Comparison of ENCODE assay signal across 8 mouse cellular contexts in genomic region chr2:90624920-90625319, GRCm38 (mm10). TPM values are rescaled to one million over a fixed set of nuclear protein-coding genes. Genes with fewer than 3 reads are reported as not detected.
A peak's percentile ranks its signal among the peaks of the same experiment; 100 is the strongest.
DNase-seq lines count a peak whose midpoint lies in the region; ATAC-seq and TF ChIP-seq lines count a peak whose summit lies in the region.

No protein-coding gene starts in this region.

- no peaks in the 10 kb centered on the region for H3K9me3 ChIP-seq in embryonic facial prominence, embryonic 11.5 days (replicated peaks; ENCODE audit: control insufficient read depth, low read length)
- H3K9me3 ChIP-seq in heart, embryonic 13.5 days: no peaks in the 10 kb centered on the region
- no peaks in the 10 kb centered on the region for H3K9me3 ChIP-seq in liver, embryonic 14.5 days (ENCODE audit: control insufficient read depth, low read length)

- peak; percentile 83 for TF ChIP-seq CTCF in liver, embryonic 14.5 days (IDR thresholded peaks at IDR 0.05; ENCODE audit: low read depth)

- H3K27ac ChIP-seq in embryonic facial prominence, embryonic 11.5 days (replicated peaks; ENCODE audit: low read depth, low read length): no peak overlapping the region
- no peak overlapping the region for H3K27ac ChIP-seq in heart, embryonic 13.5 days (replicated peaks)
- no peak overlapping the region for H3K27ac ChIP-seq in liver, embryonic 14.5 days

- H3K9ac ChIP-seq in embryonic facial prominence, embryonic 11.5 days (replicated peaks; ENCODE audit: low read length): no peak overlapping the region
- no peak overlapping the region for H3K9ac ChIP-seq in heart, embryonic 13.5 days
- no peak overlapping the region for H3K9ac ChIP-seq in liver, embryonic 14.5 days (replicated peaks)

- no peak overlapping the region for H3K4me2 ChIP-seq in embryonic facial prominence, embryonic 11.5 days (ENCODE audit: low read depth, low read length)
- H3K4me2 ChIP-seq in heart, embryonic 13.5 days: peak overlapping the region; percentile 29
- no peak overlapping the region for H3K4me2 ChIP-seq in liver, embryonic 14.5 days (ENCODE audit: low read depth)

- TF ChIP-seq EP300 in liver, embryonic 14.5 days (IDR thresholded peaks at IDR 0.05; ENCODE audit: low read depth): no peak

- no peaks in the 10 kb centered on the region for H3K4me1 ChIP-seq in embryonic facial prominence, embryonic 11.5 days (ENCODE audit: control insufficient read depth, insufficient read depth, low read length)
- peaks cover 6% of the 10 kb centered on the region for H3K4me1 ChIP-seq in heart, embryonic 13.5 days
- no peaks in the 10 kb centered on the region for H3K4me1 ChIP-seq in liver, embryonic 14.5 days (replicated peaks; ENCODE audit: control insufficient read depth in 2 of 2, insufficient read depth in 2 of 2, low read length in 1 of 2)

- no peaks in the 10 kb centered on the region for H3K27me3 ChIP-seq in embryonic facial prominence, embryonic 11.5 days (ENCODE audit: control insufficient read depth, insufficient read depth, low read length)
- H3K27me3 ChIP-seq in heart, embryonic 13.5 days (replicated peaks): peaks cover 7% of the 10 kb centered on the region; the same call in 1 of the 2 replicates
- H3K27me3 ChIP-seq in liver, embryonic 14.5 days (ENCODE audit: control insufficient read depth, insufficient read depth, low read length): no peaks in the 10 kb centered on the region; the same call in 1 of the 2 replicates

- H3K4me3 ChIP-seq in embryonic facial prominence, embryonic 11.5 days (ENCODE audit: low read depth, low read length): no peak overlapping the region
- H3K4me3 ChIP-seq in heart, embryonic 13.5 days: no peak overlapping the region
- no peak overlapping the region for H3K4me3 ChIP-seq in liver, embryonic 14.5 days (ENCODE audit: insufficient read depth in 1 of 2, low read depth in 2 of 2, low read length in 2 of 2)

- no peak for ATAC-seq in embryonic facial prominence, embryonic 11.5 days (replicated peaks; ENCODE audit: insufficient number of reproducible peaks, low FRiP score, low TSS enrichment, low read depth)
- no peak for ATAC-seq in heart, embryonic 13.5 days (ENCODE audit: extremely low read depth, insufficient number of reproducible peaks, low FRiP score, low TSS enrichment)
- ATAC-seq in liver, embryonic 14.5 days (ENCODE audit: insufficient read depth): 0 out of 2 replicates have a peak, but pooled peaks have one; percentile 45

- 17% methylated on average over 6 of the region's 6 CpGs for WGBS in embryonic facial prominence, embryonic 11.5 days
- 9% methylated on average over 6 of the region's 6 CpGs for WGBS in heart, embryonic 13.5 days
- 14% methylated on average over 6 of the region's 6 CpGs for WGBS in liver, embryonic 14.5 days (ENCODE audit: insufficient replicate concordance)

- H3K36me3 ChIP-seq in embryonic facial prominence, embryonic 11.5 days (replicated peaks; ENCODE audit: control insufficient read depth, insufficient read depth, low read depth, low read length): no peaks in the 10 kb centered on the region
- no peaks in the 10 kb centered on the region for H3K36me3 ChIP-seq in heart, embryonic 13.5 days
- H3K36me3 ChIP-seq in liver, embryonic 14.5 days (replicated peaks; ENCODE audit: control insufficient read depth, insufficient read depth, low read depth): no peaks in the 10 kb centered on the region

- DNase-seq in CD8-positive naive resting alpha-beta T cell, adult 2 months (ENCODE audit: low read depth in 2 of 2, low spot score in 2 of 2): peak; percentile 8 to 32
- peak; percentile 59 for DNase-seq in adrenal gland, postnatal 25 days
- peak; percentile 81 for DNase-seq in embryonic facial prominence, embryonic 11.5 days (ENCODE audit: low spot score)
- DNase-seq in kidney, postnatal 14 days: peak; percentile 82
- DNase-seq in liver, embryonic 14.5 days (ENCODE audit: low read depth in 3 of 3, low spot score in 3 of 3): peak; percentile 42 to 58 (median 55)
- DNase-seq in neural tube, embryonic 10.5 days (ENCODE audit: extremely low spot score, low spot score): peak; percentile 46
- peak; percentile 61 for DNase-seq in testis, postnatal 10 days (ENCODE audit: low spot score)

RNA-seq across cellular contexts. Expression of gene Ptprj, which starts 44.5 kb away (rescaled TPM):
- total RNA-seq in adrenal gland, postnatal 25 days (2021): 16.0 and 17.4 TPM in 2 replicates
- 3.0 and 3.5 TPM in 2 replicates for polyA plus RNA-seq in embryonic facial prominence, embryonic 11.5 days (2014; fragmentation: Nextera tagmentation; extraction: Ambion mirVana)
- polyA plus RNA-seq in heart, embryonic 13.5 days (2015; fragmentation: Nextera tagmentation; extraction: Ambion mirVana): 0.84 and 1.3 TPM in 2 replicates
- 2.1 and 2.6 TPM in 2 replicates for polyA plus RNA-seq in liver, embryonic 14.5 days (2012; rRNA removed)
- polyA plus RNA-seq in liver, embryonic 14.5 days (2014; fragmentation: Nextera tagmentation; extraction: Ambion mirVana): 2.7 and 2.8 TPM in 2 replicates

RNA-seq across cellular contexts. Expression of gene Nup160, which starts 52.1 kb away (rescaled TPM):
- total RNA-seq in adrenal gland, postnatal 25 days (2021): 19.7 and 23.4 TPM in 2 replicates
- 69.9 and 74.3 TPM in 2 replicates for polyA plus RNA-seq in embryonic facial prominence, embryonic 11.5 days (2014; fragmentation: Nextera tagmentation; extraction: Ambion mirVana)
- polyA plus RNA-seq in heart, embryonic 13.5 days (2015; fragmentation: Nextera tagmentation; extraction: Ambion mirVana): 21.2 and 23.8 TPM in 2 replicates
- 18.0 and 19.9 TPM in 2 replicates for polyA plus RNA-seq in liver, embryonic 14.5 days (2012; rRNA removed)
- 32.4 and 37.7 TPM in 2 replicates for polyA plus RNA-seq in liver, embryonic 14.5 days (2014; fragmentation: Nextera tagmentation; extraction: Ambion mirVana)

Comparison
In these comparisons a context has a peak if more than half of its experiments do, and no peak if none do; other contexts are left out.
1. DNase-seq: peak in every context shown above with its lines; median percentile 82 in kidney, postnatal 14 days; 81 in embryonic facial prominence, embryonic 11.5 days; 61 in testis, postnatal 10 days; 59 in adrenal gland, postnatal 25 days; 55 in liver, embryonic 14.5 days; 46 in neural tube, embryonic 10.5 days; 20 in CD8-positive naive resting alpha-beta T cell, adult 2 months.